Mouse (Mus musculus) forebrain, embryonic 10.5 days (tissue): Measurements from ENCODE around the gene Gm12117. TPM values are rescaled to one million over a fixed set of nuclear protein-coding genes. Genes with fewer than 3 reads are reported as not detected.

ENCODE experiments used
- DNase-seq: peaks from one replicate; pipeline ENCODE4 v3.0.0-alpha.2; 2017; ENCODE audit warnings: low spot score; ENCODE audit errors: extremely low spot score
- H3K27ac ChIP-seq: fragments of 300-500 bp; sonication (generic); 2 replicates; pipeline ENCODE4 v1.5.1; 2016; ENCODE audit warnings: mild to moderate bottlenecking
- H3K27me3 ChIP-seq: fragments of 300-500 bp; sonication (generic); 2 replicates; pipeline ENCODE4 v1.6.1; 2016; ENCODE audit warnings: mild to moderate bottlenecking; ENCODE audit not compliant: poor library complexity, severe bottlenecking
- H3K36me3 ChIP-seq: fragments of 300-500 bp; sonication (generic); replicated peaks from 2 replicates; pipeline ENCODE4 v1.6.1; 2016; ENCODE audit warnings: mild to moderate bottlenecking, moderate library complexity
- H3K4me1 ChIP-seq: fragments of 300-500 bp; sonication (generic); 2 replicates; pipeline ENCODE4 v1.6.1; 2016
- H3K4me3 ChIP-seq: fragments of 300-500 bp; sonication (generic); 2 replicates; pipeline ENCODE4 v1.5.1; 2016; ENCODE audit warnings: mild to moderate bottlenecking, moderate library complexity
- H3K9me3 ChIP-seq: fragments of 300-500 bp; sonication (generic); 2 replicates; pipeline ENCODE4 v1.6.1; 2016; ENCODE audit warnings: mild to moderate bottlenecking, moderate library complexity
- WGBS: fragments of 180-500 bp; shearing (Covaris S2); methylation state at CpG from one replicate; pipeline ENCODE4 v1.1.7; 2016; 5-methylcytosine and 5-hydroxymethylcytosine counted together
- polyA plus RNA-seq: library from polyadenylated mRNA; unstranded; fragments of >200 nt; fragmentation: Nextera tagmentation; extraction: Ambion mirVana; gene quantifications from 2 replicates; pipeline ENCODE4 v1.2.1, GENCODE M21; 2016

Gm12117 gene
- polyA plus RNA-seq, 1 experiment from 2014 or later, result not detected

GRCm38 (mm10) chr11:33232056-33232455, 44.5 kb downstream of the Gm12117 start:
- WGBS, result 72% methylated on average over 5 of the region's 5 CpGs
- no peak overlapping the region for H3K27ac ChIP-seq

DNA sequence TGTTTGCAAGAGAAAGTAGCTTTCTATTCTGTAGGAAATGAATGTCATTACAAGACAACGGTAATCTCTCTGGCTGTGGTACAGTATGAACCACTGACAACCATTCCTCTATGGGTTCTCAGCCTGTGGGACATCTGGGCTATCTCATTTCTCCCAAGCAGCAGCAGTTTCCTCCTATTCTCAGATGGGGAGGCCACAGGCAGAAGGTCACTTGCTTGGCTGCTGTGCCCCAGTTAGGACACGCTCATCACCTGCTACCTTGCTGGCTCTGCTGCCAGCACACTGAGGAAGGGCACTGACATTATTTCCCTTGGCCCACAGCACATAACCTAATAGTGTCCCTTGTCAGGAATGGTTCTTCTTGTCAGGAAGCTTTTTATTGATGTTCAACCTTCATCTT, 48.4 kb downstream of the Gm12117 start:
- 91% methylated on average over 2 of the region's 2 CpGs for WGBS
- Histone ChIP-seq H3K4me3 (no peak overlapping the region), H3K27ac (no peak overlapping the region), H3K9me3 (no peaks in the 10 kb centered on the region), H3K27me3 (no peaks in the 10 kb centered on the region), H3K4me1 (peaks cover 9% of the 10 kb centered on the region), H3K36me3 (no peaks in the 10 kb centered on the region)
- DNase-seq, result no peak

More at GRCm38 (mm10) chr11:33232056-33232455, 44.5 kb downstream of the Gm12117 start:
- peaks cover 5% of the 10 kb centered on the region; the same call in 1 of the 2 replicates for H3K4me1 ChIP-seq
- H3K27me3 ChIP-seq, result no peaks in the 10 kb centered on the region
- H3K4me3 ChIP-seq, result no peak overlapping the region
- no peaks in the 10 kb centered on the region for H3K36me3 ChIP-seq
- no peak for DNase-seq
- no peaks in the 10 kb centered on the region for H3K9me3 ChIP-seq

- Histone ChIP-seq H3K9me3 (no peaks in the 10 kb centered on the region), H3K36me3 (no peaks in the 10 kb centered on the region), H3K4me3 (no peak overlapping the region), H3K27ac (no peak overlapping the region), H3K27me3 (no peaks in the 10 kb centered on the region), H3K4me1 (peaks cover 16% of the 10 kb centered on the region)
- DNase-seq, result no peak
- 78% methylated on average over 8 of the region's 8 CpGs for WGBS
Observed at GRCm38 (mm10) chr11:33226516-33226915, 50.0 kb downstream of the Gm12117 start.

Other genes starting within 250 kb of the Gm12117 start
- gene Fgf18, start 129.3 kb downstream of the Gm12117 start, polyA plus RNA-seq, result 3.6 and 3.8 TPM in 2 replicates
- 1,478 and 1,686 TPM in 2 replicates for gene Npm1, start 113.5 kb downstream of the Gm12117 start, polyA plus RNA-seq
- gene Tlx3, start 73.1 kb downstream of the Gm12117 start, polyA plus RNA-seq, result not detected in 2 replicates
- 11.0 and 11.3 TPM in 2 replicates for gene Ranbp17, start 237.0 kb upstream of the Gm12117 start, polyA plus RNA-seq